Mouse (Mus musculus): ENCODE data around the gene Sipa1l3. TPM values are rescaled to one million over a fixed set of nuclear protein-coding genes. Genes with fewer than 3 reads are reported as not detected.

Gene Sipa1l3
- polyA plus RNA-seq, 2 experiments, result 16.2 to 39.0 TPM

DNA sequence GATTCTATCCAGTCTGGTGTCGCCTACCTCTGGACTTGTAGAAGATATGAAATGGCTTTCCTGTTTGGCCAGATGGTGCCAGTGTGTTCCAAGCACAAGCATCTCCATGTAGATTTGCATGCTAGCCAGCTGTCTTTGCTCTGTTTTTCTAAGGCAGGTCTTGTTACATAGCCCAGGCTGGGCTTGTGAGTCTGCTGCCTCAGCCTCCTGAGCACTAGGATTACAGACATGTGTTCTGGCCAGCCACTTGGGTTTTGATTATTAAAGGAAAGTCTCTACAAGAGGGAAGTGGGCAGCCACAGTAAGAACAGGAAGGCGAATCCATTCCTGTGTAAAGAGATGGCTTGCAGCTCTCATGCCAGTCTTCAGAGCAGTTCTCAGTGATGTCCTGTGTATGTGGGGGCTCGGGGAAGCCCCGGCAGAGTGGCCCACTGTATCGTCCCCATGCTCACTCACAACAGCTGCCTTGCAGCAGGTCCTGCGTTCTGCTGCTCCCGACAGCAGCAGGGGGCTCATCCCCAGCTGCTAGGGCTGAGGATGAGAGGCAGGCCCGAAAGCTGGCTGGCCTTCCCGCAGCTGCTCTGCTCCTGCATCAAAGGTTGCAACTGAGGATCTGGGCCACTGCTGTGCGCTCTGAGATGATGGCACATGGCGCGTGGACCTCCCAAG, 97.1 kb downstream of the Sipa1l3 start:
- no peaks in the 10 kb centered on the region for H3K9me3 ChIP-seq (ENCODE audit: control insufficient read depth, low read length)
- H3K4me3 ChIP-seq (replicated peaks; ENCODE audit: low read length), result no peak overlapping the region
- no peaks in the 10 kb centered on the region for H3K27me3 ChIP-seq (ENCODE audit: control insufficient read depth, insufficient read depth, low read length)
- no peak overlapping the region for H3K4me2 ChIP-seq (replicated peaks; ENCODE audit: low read depth, low read length, severe bottlenecking)
- H3K9ac ChIP-seq (ENCODE audit: low read depth, low read length, severe bottlenecking), result no peak overlapping the region
- 43% methylated on average over 11 of the region's 12 CpGs for WGBS
- H3K27ac ChIP-seq (replicated peaks; ENCODE audit: low read depth, low read length), result peak overlapping the region; percentile 26; the same call in 1 of the 2 replicates
- no peaks in the 10 kb centered on the region for H3K36me3 ChIP-seq (ENCODE audit: control insufficient read depth, insufficient read depth, low read length)
- peaks cover 19% of the 10 kb centered on the region for H3K4me1 ChIP-seq (ENCODE audit: control insufficient read depth, insufficient read depth, low read length)
- no peak for DNase-seq (ENCODE audit: low spot score)
- ATAC-seq (ENCODE audit: low FRiP score, low read depth), result peak; percentile 59; the same call in 1 of the 2 replicates
- TF ChIP-seq POLR2A (IDR thresholded peaks at IDR 0.05; ENCODE audit: borderline replicate concordance, extremely low read depth, insufficient read depth, insufficient read length), result no peak

DNA sequence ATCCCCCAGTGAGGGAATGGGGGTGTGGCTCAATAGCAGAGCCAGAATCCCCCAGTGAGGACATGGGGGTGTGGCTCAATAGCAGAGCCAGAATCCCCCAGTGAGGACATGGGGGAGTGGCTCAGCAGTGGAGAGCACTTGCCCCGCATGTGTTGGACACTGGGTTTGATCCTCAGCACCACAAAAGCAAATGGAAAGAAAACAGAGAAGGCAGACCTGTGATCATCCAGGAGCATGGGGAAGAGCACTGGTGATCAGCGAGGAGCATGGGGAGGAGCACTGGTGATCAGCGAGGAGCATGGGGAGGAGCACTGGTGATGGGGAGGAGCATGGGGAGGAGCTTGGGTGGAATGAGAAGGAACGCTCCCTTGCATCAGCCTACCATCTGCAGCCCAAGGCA, 98.6 kb downstream of the Sipa1l3 start:
- WGBS, result 51% methylated on average over 4 of the region's 4 CpGs
- Histone ChIP-seq H3K4me2 (replicated peaks; ENCODE audit: low read depth, low read length, severe bottlenecking) (no peak overlapping the region), H3K27me3 (ENCODE audit: control insufficient read depth, insufficient read depth, low read length) (no peaks in the 10 kb centered on the region), H3K27ac (replicated peaks; ENCODE audit: low read depth, low read length) (no peak overlapping the region), H3K9me3 (ENCODE audit: control insufficient read depth, low read length) (no peaks in the 10 kb centered on the region), H3K36me3 (ENCODE audit: control insufficient read depth, insufficient read depth, low read length) (no peaks in the 10 kb centered on the region), H3K9ac (ENCODE audit: low read depth, low read length, severe bottlenecking) (no peak overlapping the region), H3K4me3 (replicated peaks; ENCODE audit: low read length) (no peak overlapping the region), H3K4me1 (ENCODE audit: control insufficient read depth, insufficient read depth, low read length) (peaks cover 6% of the 10 kb centered on the region)
- no peak for TF ChIP-seq POLR2A (IDR thresholded peaks at IDR 0.05; ENCODE audit: borderline replicate concordance, extremely low read depth, insufficient read depth, insufficient read length)
- ATAC-seq (ENCODE audit: low FRiP score, low read depth) (no peak), DNase-seq (ENCODE audit: low spot score) (no peak)

DNA sequence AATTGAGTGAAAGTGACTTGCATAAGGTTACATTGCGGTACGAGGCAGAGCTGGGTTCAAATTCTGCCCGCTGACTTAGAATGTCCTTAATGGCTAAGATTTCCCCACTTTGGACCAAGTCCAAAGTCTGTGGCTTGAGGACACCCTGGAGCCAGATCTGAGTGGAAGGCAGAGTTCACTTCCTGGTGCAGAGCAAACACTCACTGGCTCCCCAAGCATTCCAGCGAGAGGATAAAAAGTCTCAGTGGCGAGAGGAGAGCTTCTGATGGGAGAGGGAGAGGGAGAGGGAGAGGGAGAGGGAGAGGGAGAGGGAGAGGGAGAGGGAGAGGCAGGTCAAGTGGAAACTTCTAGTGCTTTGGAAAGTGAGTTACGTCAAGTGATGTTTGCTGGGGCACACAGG, 100.2 kb downstream of the Sipa1l3 start:
- Histone ChIP-seq H3K27ac (replicated peaks; ENCODE audit: low read depth, low read length) (no peak overlapping the region), H3K4me1 (ENCODE audit: control insufficient read depth, insufficient read depth, low read length) (no peaks in the 10 kb centered on the region)
- 72% methylated on average over 6 of the region's 6 CpGs for WGBS

DNA sequence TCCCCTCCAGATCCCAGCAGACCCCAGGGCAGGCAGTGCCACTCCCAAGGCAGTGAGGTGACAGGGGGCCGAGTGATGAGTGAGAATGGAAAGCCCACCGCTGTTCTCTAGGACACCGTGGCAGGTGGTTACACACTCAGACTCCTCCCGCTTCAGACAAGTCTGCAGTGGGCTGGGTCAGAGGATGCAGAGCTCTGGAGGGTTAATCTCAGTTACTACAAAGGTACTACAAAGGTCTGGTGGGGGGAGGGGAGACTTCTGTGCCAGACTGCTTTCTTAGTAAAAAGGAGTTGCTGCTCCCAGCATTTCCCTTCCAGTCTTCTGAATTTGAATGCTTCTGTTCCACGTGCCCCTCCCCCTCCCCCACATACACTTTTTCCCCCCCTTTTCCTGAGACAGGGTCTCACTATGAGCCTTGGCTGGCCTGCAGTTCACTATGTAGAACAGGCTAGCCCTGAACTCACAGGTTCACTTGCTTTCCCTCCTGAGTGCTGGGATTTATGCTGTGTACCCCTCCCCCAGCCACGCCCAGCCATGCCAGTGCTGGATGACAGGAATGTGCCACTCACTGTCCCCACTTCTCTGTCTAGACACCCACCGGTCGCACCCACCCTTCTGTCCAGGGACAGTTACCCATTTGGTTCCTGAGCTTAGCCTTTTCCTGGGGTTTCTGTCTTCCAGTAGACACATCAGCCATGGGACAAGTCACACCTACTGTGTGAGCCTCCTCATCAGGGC, 100.9 kb downstream of the Sipa1l3 start:
- H3K36me3 ChIP-seq (ENCODE audit: control insufficient read depth, insufficient read depth, low read length), result no peaks in the 10 kb centered on the region
- no peak for DNase-seq (ENCODE audit: low spot score)
- no peaks in the 10 kb centered on the region for H3K9me3 ChIP-seq (ENCODE audit: control insufficient read depth, low read length)
- TF ChIP-seq POLR2A (IDR thresholded peaks at IDR 0.05; ENCODE audit: borderline replicate concordance, extremely low read depth, insufficient read depth, insufficient read length), result no peak
- ATAC-seq (ENCODE audit: low FRiP score, low read depth), result no peak
- H3K4me3 ChIP-seq (replicated peaks; ENCODE audit: low read length), result no peak overlapping the region
- WGBS, result 34% methylated on average over 8 of the region's 8 CpGs
- no peaks in the 10 kb centered on the region for H3K27me3 ChIP-seq (ENCODE audit: control insufficient read depth, insufficient read depth, low read length)
- H3K4me1 ChIP-seq (ENCODE audit: control insufficient read depth, insufficient read depth, low read length), result peaks cover 4% of the 10 kb centered on the region
- H3K27ac ChIP-seq (replicated peaks; ENCODE audit: low read depth, low read length), result no peak overlapping the region
- H3K4me2 ChIP-seq (replicated peaks; ENCODE audit: low read depth, low read length, severe bottlenecking), result no peak overlapping the region
- no peak overlapping the region for H3K9ac ChIP-seq (ENCODE audit: low read depth, low read length, severe bottlenecking)

More for the DNA sequence above, 100.2 kb downstream of the Sipa1l3 start:
- DNase-seq (ENCODE audit: low spot score), result no peak
- no peaks in the 10 kb centered on the region for H3K27me3 ChIP-seq (ENCODE audit: control insufficient read depth, insufficient read depth, low read length)
- no peaks in the 10 kb centered on the region for H3K36me3 ChIP-seq (ENCODE audit: control insufficient read depth, insufficient read depth, low read length)
- no peak overlapping the region for H3K9ac ChIP-seq (ENCODE audit: low read depth, low read length, severe bottlenecking)
- H3K4me2 ChIP-seq (replicated peaks; ENCODE audit: low read depth, low read length, severe bottlenecking), result no peak overlapping the region
- H3K9me3 ChIP-seq (ENCODE audit: control insufficient read depth, low read length), result no peaks in the 10 kb centered on the region
- no peak for ATAC-seq (ENCODE audit: low FRiP score, low read depth)
- TF ChIP-seq POLR2A (IDR thresholded peaks at IDR 0.05; ENCODE audit: borderline replicate concordance, extremely low read depth, insufficient read depth, insufficient read length), result no peak
- no peak overlapping the region for H3K4me3 ChIP-seq (replicated peaks; ENCODE audit: low read length)

DNA sequence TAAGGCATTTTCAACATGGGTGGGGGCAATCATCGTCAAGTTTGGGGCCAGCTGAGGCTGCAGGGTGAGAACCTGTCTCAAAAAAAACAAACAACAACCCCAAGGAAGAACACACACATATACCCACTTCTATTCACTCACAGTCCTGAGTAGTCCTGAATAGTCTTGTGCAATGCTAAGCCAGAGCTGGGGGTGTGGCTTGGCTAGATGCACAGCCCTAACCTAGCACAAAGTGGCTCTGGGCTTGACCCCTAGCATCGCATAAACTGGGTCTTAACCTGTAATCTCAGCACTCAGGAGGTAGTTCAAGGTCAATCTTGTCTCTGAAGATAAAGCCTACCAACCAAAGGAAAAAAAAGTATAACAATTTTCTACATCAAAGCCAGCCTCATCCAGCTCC, 101.5 kb downstream of the Sipa1l3 start:
- Histone ChIP-seq H3K36me3 (ENCODE audit: control insufficient read depth, insufficient read depth, low read length) (no peaks in the 10 kb centered on the region), H3K4me2 (replicated peaks; ENCODE audit: low read depth, low read length, severe bottlenecking) (no peak overlapping the region), H3K27me3 (ENCODE audit: control insufficient read depth, insufficient read depth, low read length) (no peaks in the 10 kb centered on the region), H3K9ac (ENCODE audit: low read depth, low read length, severe bottlenecking) (no peak overlapping the region), H3K4me1 (ENCODE audit: control insufficient read depth, insufficient read depth, low read length) (peaks cover 10% of the 10 kb centered on the region), H3K4me3 (replicated peaks; ENCODE audit: low read length) (no peak overlapping the region), H3K9me3 (ENCODE audit: control insufficient read depth, low read length) (no peaks in the 10 kb centered on the region), H3K27ac (replicated peaks; ENCODE audit: low read depth, low read length) (no peak overlapping the region)
- 60% methylated on average over 2 of the region's 2 CpGs for WGBS
- no peak for TF ChIP-seq POLR2A (IDR thresholded peaks at IDR 0.05; ENCODE audit: borderline replicate concordance, extremely low read depth, insufficient read depth, insufficient read length)
- DNase-seq (ENCODE audit: low spot score) (no peak), ATAC-seq (ENCODE audit: low FRiP score, low read depth) (no peak)

All from limb, embryonic 14.5 days (tissue).